Mouse (Mus musculus): ENCODE measurements at regions not wholly inside any gene's neighbourhood (a gene's known extent, or its start where the extent isn't known, plus 50 kb on each side); places are given as distances from the start of the nearest gene placed in this dataset.

- DNase-seq (ENCODE audit: low spot score in 2 of 2), result no peak
These were observed 55.3 kb upstream of the Ccnd2 start for GRCm38 (mm10) chr6:127207308-127207707.

GRCm38 (mm10) chr6:127213355-127213754 is 61.4 kb upstream of the Ccnd2 start:
- no peak for DNase-seq (ENCODE audit: low spot score in 2 of 2)

- DNase-seq (ENCODE audit: low spot score in 2 of 2), result no peak
These were observed 63.9 kb upstream of the Ccnd2 start for GRCm38 (mm10) chr6:127215915-127216314.

- DNase-seq (ENCODE audit: low spot score in 2 of 2), result peak; percentile 27 to 35
These were observed 66.8 kb upstream of the Ccnd2 start for GRCm38 (mm10) chr6:127218634-127219445.

GRCm38 (mm10) chr6:127219446-127219802 is 67.4 kb upstream of the Ccnd2 start:
- no peak for DNase-seq (ENCODE audit: low spot score in 2 of 2)

- no peak for DNase-seq (ENCODE audit: low spot score in 2 of 2)
These were observed 74.4 kb upstream of the Ccnd2 start for GRCm38 (mm10) chr6:127226242-127226983.

GRCm38 (mm10) chr6:127236510-127237109 is 84.6 kb upstream of the Ccnd2 start:
- peak; percentile 19 to 27 for DNase-seq (ENCODE audit: low spot score in 2 of 2)

- no peak for DNase-seq (ENCODE audit: low spot score in 2 of 2)
These were observed 85.2 kb upstream of the Ccnd2 start for GRCm38 (mm10) chr6:127237168-127237567.

GRCm38 (mm10) chr6:127239529-127240471 is 87.8 kb upstream of the Ccnd2 start:
- no peak for DNase-seq (ENCODE audit: low spot score in 2 of 2)

GRCm38 (mm10) chr6:127240472-127241375 is 88.7 kb upstream of the Ccnd2 start:
- no peak for DNase-seq (ENCODE audit: low spot score in 2 of 2)

GRCm38 (mm10) chr6:127241693-127242425 is 89.9 kb upstream of the Ccnd2 start:
- no peak for DNase-seq (ENCODE audit: low spot score in 2 of 2)

- DNase-seq (ENCODE audit: low spot score in 2 of 2), result no peak
These were observed 91.0 kb upstream of the Ccnd2 start for GRCm38 (mm10) chr6:127243032-127243431.

- DNase-seq (ENCODE audit: low spot score in 2 of 2), result no peak
These were observed 93.9 kb upstream of the Ccnd2 start for GRCm38 (mm10) chr6:127245814-127246440.

GRCm38 (mm10) chr6:127246730-127247129 is 94.7 kb upstream of the Ccnd2 start:
- DNase-seq (ENCODE audit: low spot score in 2 of 2), result no peak

- DNase-seq (ENCODE audit: low spot score in 2 of 2), result no peak
These were observed 95.3 kb upstream of the Ccnd2 start for GRCm38 (mm10) chr6:127247343-127247742.

- no peak for DNase-seq (ENCODE audit: low spot score in 2 of 2)
These were observed 98.3 kb upstream of the Ccnd2 start for GRCm38 (mm10) chr6:127250181-127250873.

- no peak for DNase-seq (ENCODE audit: low spot score in 2 of 2)
These were observed 99.1 kb upstream of the Ccnd2 start for GRCm38 (mm10) chr6:127250874-127251670.

- DNase-seq (ENCODE audit: low spot score in 2 of 2), result no peak
These were observed 99.6 kb upstream of the Ccnd2 start for GRCm38 (mm10) chr6:127251671-127251985.

Data from right cerebral cortex, adult 2 months (tissue).